Mouse (Mus musculus) thymus, adult 2 months (tissue): ENCODE results near the gene 1700014D04Rik. TPM values are rescaled to one million over a fixed set of nuclear protein-coding genes. Genes with fewer than 3 reads are reported as not detected.
"Not testable (repeated sequence)": the region's sequence is repeated elsewhere in the genome, so short reads cannot be mapped to it uniquely, and the experiment has no call there.

Experiments used
- DNase-seq: peaks from one replicate; pipeline ENCODE4 v3.0.0; 2021
- H3K27ac ChIP-seq: fragments of 200-500 bp; 2 replicates; pipeline ENCODE4 v1.5.1; 2012; ENCODE audit warnings: low read length, control low read depth; ENCODE audit not compliant: control insufficient read depth, insufficient read depth
- H3K27me3 ChIP-seq: fragments of 200-500 bp; 2 replicates; pipeline ENCODE4 v1.6.1; 2012; ENCODE audit warnings: mild to moderate bottlenecking, low read length, moderate library complexity, mixed read lengths; ENCODE audit not compliant: control insufficient read depth, insufficient read depth
- H3K36me3 ChIP-seq: fragments of 200-500 bp; 2 replicates; pipeline ENCODE4 v1.6.1; 2012; ENCODE audit warnings: mild to moderate bottlenecking, low read length, moderate library complexity; ENCODE audit not compliant: control insufficient read depth, insufficient read depth
- H3K4me1 ChIP-seq: fragments of 200-500 bp; replicated peaks from 2 replicates; pipeline ENCODE4 v1.6.1; 2012; ENCODE audit warnings: low read length; ENCODE audit not compliant: control insufficient read depth, insufficient read depth
- H3K4me3 ChIP-seq: fragments of 200-500 bp; 2 replicates; pipeline ENCODE4 v1.5.1; 2012; ENCODE audit warnings: mild to moderate bottlenecking, low read length, control low read depth, moderate library complexity; ENCODE audit not compliant: control insufficient read depth, insufficient read depth
- CTCF ChIP-seq: fragments of 200-500 bp; IDR thresholded peaks from 2 replicates; pipeline ENCODE4 v1.5.1; 2012; ENCODE audit warnings: mild to moderate bottlenecking, control low read depth, low read length, moderate library complexity, borderline replicate concordance; ENCODE audit not compliant: control insufficient read depth, poor library complexity, insufficient read depth; ENCODE audit errors: extremely low read depth
- POLR2A ChIP-seq: fragments of 200-500 bp; IDR thresholded peaks from 2 replicates; pipeline ENCODE4 v1.6.1; 2012; ENCODE audit warnings: mild to moderate bottlenecking, low read length, control low read depth, moderate library complexity; ENCODE audit not compliant: control insufficient read depth, poor library complexity, insufficient read depth; ENCODE audit errors: extremely low read depth
- WGBS: fragments of 180-500 bp; shearing (Covaris S2); methylation state at CpG from one replicate; pipeline ENCODE4 v1.1.7; 2018; 5-methylcytosine and 5-hydroxymethylcytosine counted together
- polyA plus RNA-seq: library from polyadenylated mRNA; depleted of rRNA; stranded (reverse); fragments of >200 nt; gene quantifications from 2 replicates; pipeline ENCODE4 v1.2.3, GENCODE M21; 2012

1700014D04Rik gene
- polyA plus RNA-seq, 1 experiment, result 0.07 TPM

- no peak overlapping the region for H3K4me3 ChIP-seq
- 50% methylated on average over 29 of the region's 29 CpGs for WGBS
- no peak for DNase-seq
- H3K27me3 ChIP-seq, result no peaks in the 10 kb centered on the region
- TF ChIP-seq POLR2A (no peak), CTCF (no peak)
- no peaks in the 10 kb centered on the region for H3K4me1 ChIP-seq
- no peaks in the 10 kb centered on the region for H3K36me3 ChIP-seq
- no peak overlapping the region for H3K27ac ChIP-seq
These were observed 20.2 kb downstream of the 1700014D04Rik start for GRCm38 (mm10) chr13:59726139-59726867.

GRCm38 (mm10) chr13:59722089-59722488, 24.5 kb downstream of the 1700014D04Rik start:
- not testable (repeated sequence) for H3K4me3 ChIP-seq, DNase-seq, H3K36me3 ChIP-seq, H3K27me3 ChIP-seq, H3K4me1 ChIP-seq, H3K27ac ChIP-seq
- 95% methylated on average over 1 of the region's 1 CpGs for WGBS

GRCm38 (mm10) chr13:59719475-59719874, 27.1 kb downstream of the 1700014D04Rik start:
- H3K4me1 ChIP-seq, result no peaks in the 10 kb centered on the region
- TF ChIP-seq CTCF (no peak), POLR2A (no peak)
- H3K27me3 ChIP-seq, result no peaks in the 10 kb centered on the region
- no peak overlapping the region for H3K27ac ChIP-seq
- no peak overlapping the region for H3K4me3 ChIP-seq
- no peak for DNase-seq
- no peaks in the 10 kb centered on the region for H3K36me3 ChIP-seq
- WGBS, result 93% methylated on average over 1 of the region's 1 CpGs

GRCm38 (mm10) chr13:59718857-59719440, 27.6 kb downstream of the 1700014D04Rik start:
- DNase-seq, H3K4me3 ChIP-seq, H3K27me3 ChIP-seq, H3K27ac ChIP-seq, H3K4me1 ChIP-seq, H3K36me3 ChIP-seq: not testable (repeated sequence)
- 20% methylated on average over 6 of the region's 6 CpGs for WGBS

GRCm38 (mm10) chr13:59713710-59714109, 32.8 kb downstream of the 1700014D04Rik start:
- no peaks in the 10 kb centered on the region for H3K4me1 ChIP-seq
- H3K36me3 ChIP-seq, result no peaks in the 10 kb centered on the region
- no peak for TF ChIP-seq POLR2A
- TF ChIP-seq CTCF, result no peak
- 68% methylated on average over 3 of the region's 3 CpGs for WGBS
- no peaks in the 10 kb centered on the region for H3K27me3 ChIP-seq
- no peak for DNase-seq
- no peak overlapping the region for H3K4me3 ChIP-seq
- no peak overlapping the region for H3K27ac ChIP-seq

GRCm38 (mm10) chr13:59711984-59712383, 34.6 kb downstream of the 1700014D04Rik start, which contains the start of gene Spata31d1b:
Gene Spata31d1b, plus strand, starts transcription at chr13:59712284.
- H3K4me3 ChIP-seq, H3K4me1 ChIP-seq, DNase-seq, H3K36me3 ChIP-seq, H3K27ac ChIP-seq, H3K27me3 ChIP-seq: not testable (repeated sequence)
- WGBS, result 77% methylated on average over 3 of the region's 3 CpGs

GRCm38 (mm10) chr13:59710230-59710629, 36.3 kb downstream of the 1700014D04Rik start, which contains the start of gene Spata31d1a:
Gene Spata31d1a, minus strand, starts transcription at chr13:59710330.
- Histone ChIP-seq H3K36me3 (no peaks in the 10 kb centered on the region), H3K4me3 (no peak within 1 kb of the TSS), H3K27ac (no peak within 1 kb of the TSS), H3K27me3 (no peaks in the 10 kb centered on the region), H3K4me1 (peaks cover under 1% of the 10 kb centered on the region; the same call in 1 of the 2 replicates)
- WGBS, result 93% methylated on average over 15 of the region's 15 CpGs
- TF ChIP-seq POLR2A, result no peak
- TF ChIP-seq CTCF, result no peak
- no peak for DNase-seq
